Mouse (Mus musculus) liver, embryonic 13.5 days (tissue): ENCODE results near the gene Chmp5. TPM values are rescaled to one million over a fixed set of nuclear protein-coding genes. Genes with fewer than 3 reads are reported as not detected.

Experiments used
- ATAC-seq: fragments of 200-750 bp; cut with Nextera tagmentation; 2 replicates; pipeline ENCODE4 v1.8.0; 2017; ENCODE audit warnings: low read depth, mild to moderate bottlenecking, moderate number of reproducible peaks, moderate library complexity
- DNase-seq: peaks from one replicate; pipeline ENCODE4 v3.0.0; 2022
- H3K27ac ChIP-seq: fragments of 300-500 bp; sonication (generic); 2 replicates; pipeline ENCODE4 v1.5.1; 2015; ENCODE audit warnings: moderate library complexity, mild to moderate bottlenecking, inconsistent platforms
- H3K27me3 ChIP-seq: fragments of 300-500 bp; sonication (generic); 2 replicates; pipeline ENCODE4 v1.6.1; 2015; ENCODE audit warnings: mild to moderate bottlenecking, inconsistent platforms
- H3K36me3 ChIP-seq: fragments of 300-500 bp; sonication (generic); 2 replicates; pipeline ENCODE4 v1.6.1; 2015; ENCODE audit warnings: mild to moderate bottlenecking, inconsistent platforms
- H3K4me1 ChIP-seq: fragments of 300-500 bp; sonication (generic); replicated peaks from 2 replicates; pipeline ENCODE4 v1.6.1; 2015; ENCODE audit warnings: inconsistent platforms
- H3K4me2 ChIP-seq: fragments of 300-500 bp; sonication (generic); 2 replicates; pipeline ENCODE4 v1.6.1; 2015; ENCODE audit warnings: inconsistent platforms, mild to moderate bottlenecking, moderate library complexity
- H3K4me3 ChIP-seq: fragments of 300-500 bp; sonication (generic); replicated peaks from 2 replicates; pipeline ENCODE4 v1.5.1; 2015; ENCODE audit warnings: mild to moderate bottlenecking, inconsistent platforms
- H3K9ac ChIP-seq: fragments of 300-500 bp; sonication (generic); 2 replicates; pipeline ENCODE4 v1.6.1; 2015; ENCODE audit warnings: mild to moderate bottlenecking, inconsistent platforms
- H3K9me3 ChIP-seq: fragments of 300-500 bp; sonication (generic); replicated peaks from 2 replicates; pipeline ENCODE4 v1.6.1; 2016; ENCODE audit warnings: inconsistent platforms
- WGBS: fragments of 180-500 bp; shearing (Covaris S2); methylation state at CpG from one replicate; pipeline ENCODE4 v1.1.7; 2015; ENCODE audit not compliant: insufficient replicate concordance; 5-methylcytosine and 5-hydroxymethylcytosine counted together
- polyA plus RNA-seq: library from polyadenylated mRNA; unstranded; fragments of >200 nt; fragmentation: Nextera tagmentation; extraction: Ambion mirVana; gene quantifications from 2 replicates; pipeline ENCODE4 v1.2.1, GENCODE M21; 2015

The Chmp5 gene
- polyA plus RNA-seq, 1 experiment from 2014 or later, result 48.7 TPM

DNA sequence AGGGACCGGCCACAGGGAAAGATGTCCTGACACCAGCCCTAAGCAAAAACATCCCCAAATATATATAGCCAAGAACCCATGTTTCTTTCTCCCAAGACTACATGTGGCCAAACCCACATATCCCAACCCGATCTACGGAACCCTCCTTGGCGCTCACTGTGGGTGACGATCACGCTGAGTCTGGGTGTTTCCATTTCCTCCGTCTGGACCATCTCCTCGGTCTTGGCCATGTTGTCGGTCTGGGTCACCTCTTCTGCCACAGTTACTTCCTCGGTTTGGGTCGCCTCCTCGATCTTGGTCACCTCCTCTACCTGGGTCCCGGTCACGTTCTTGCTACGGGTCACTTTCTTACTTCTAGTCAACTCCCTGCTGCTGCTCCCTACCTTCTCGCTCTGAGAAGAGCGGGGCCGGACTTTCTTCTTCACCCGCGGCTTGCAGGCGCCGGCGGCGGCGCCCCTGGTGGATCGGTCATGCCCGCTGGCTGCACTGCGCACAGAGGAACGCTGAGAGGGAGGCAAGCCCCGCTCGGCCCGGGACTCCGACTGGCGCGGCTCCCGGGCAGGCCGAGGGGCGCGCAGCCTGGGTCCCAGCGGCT, 545 bp upstream of the Chmp5 start:
- Histone ChIP-seq H3K36me3 (peaks cover 53% of the 10 kb centered on the region), H3K4me3 (peak overlapping the region; percentile 97), H3K27ac (peak overlapping the region; percentile 94), H3K4me1 (peaks cover 51% of the 10 kb centered on the region), H3K27me3 (no peaks in the 10 kb centered on the region), H3K9ac (peak overlapping the region; percentile 96), H3K4me2 (peak overlapping the region; percentile 85), H3K9me3 (no peaks in the 10 kb centered on the region)
- ATAC-seq, result peak; percentile 28
- no peak for DNase-seq
- WGBS, result under 1% methylated on average over 40 of the region's 40 CpGs

GRCm38 (mm10) chr4:40953521-40953920, 5.3 kb downstream of the Chmp5 start:
- no peak overlapping the region for H3K4me3 ChIP-seq
- H3K4me2 ChIP-seq, result no peak overlapping the region
- no peaks in the 10 kb centered on the region for H3K9me3 ChIP-seq
- ATAC-seq, result 0 out of 2 replicates have a peak, but pooled peaks have one; percentile 46
- H3K27ac ChIP-seq, result no peak overlapping the region
- no peaks in the 10 kb centered on the region for H3K27me3 ChIP-seq
- 46% methylated on average over 1 of the region's 1 CpGs for WGBS
- peaks cover 69% of the 10 kb centered on the region for H3K36me3 ChIP-seq
- H3K9ac ChIP-seq, result no peak overlapping the region
- DNase-seq, result peak; percentile 32
- H3K4me1 ChIP-seq, result peaks cover 24% of the 10 kb centered on the region

- no peak overlapping the region for H3K27ac ChIP-seq
- ATAC-seq (peak; percentile 48; the same call in 1 of the 2 replicates), DNase-seq (no peak)
- H3K36me3 ChIP-seq, result peaks cover 82% of the 10 kb centered on the region
- H3K27me3 ChIP-seq, result no peaks in the 10 kb centered on the region
- no peaks in the 10 kb centered on the region for H3K9me3 ChIP-seq
- WGBS, result 33% methylated on average over 6 of the region's 6 CpGs
- no peak overlapping the region for H3K4me2 ChIP-seq
- peaks cover 9% of the 10 kb centered on the region; the same call in 1 of the 2 replicates for H3K4me1 ChIP-seq
- H3K9ac ChIP-seq, result no peak overlapping the region
- H3K4me3 ChIP-seq, result no peak overlapping the region
Measured at GRCm38 (mm10) chr4:40955942-40956341, 7.7 kb downstream of the Chmp5 start.

DNA sequence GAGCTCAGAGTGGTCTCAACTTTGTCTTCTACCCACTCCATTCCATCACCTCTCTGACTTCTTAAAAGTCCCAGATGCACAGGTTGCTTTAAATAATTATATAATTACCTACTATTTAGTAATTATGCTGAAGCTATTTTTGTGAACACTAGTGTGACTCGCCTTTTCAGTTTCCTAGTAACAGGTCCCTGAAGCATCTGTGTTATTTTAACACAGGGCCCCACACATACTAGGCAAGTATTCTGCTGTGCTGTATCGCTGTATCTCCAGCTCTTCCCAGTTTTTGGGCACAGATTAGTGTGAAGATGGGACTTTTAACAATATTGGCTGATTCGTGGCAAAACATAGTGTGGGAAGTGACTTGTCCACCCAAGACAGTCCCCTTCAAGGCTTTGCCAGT, 15.3 kb downstream of the Chmp5 start:
- H3K36me3 ChIP-seq, result peaks cover 73% of the 10 kb centered on the region
- no peak for ATAC-seq

DNA sequence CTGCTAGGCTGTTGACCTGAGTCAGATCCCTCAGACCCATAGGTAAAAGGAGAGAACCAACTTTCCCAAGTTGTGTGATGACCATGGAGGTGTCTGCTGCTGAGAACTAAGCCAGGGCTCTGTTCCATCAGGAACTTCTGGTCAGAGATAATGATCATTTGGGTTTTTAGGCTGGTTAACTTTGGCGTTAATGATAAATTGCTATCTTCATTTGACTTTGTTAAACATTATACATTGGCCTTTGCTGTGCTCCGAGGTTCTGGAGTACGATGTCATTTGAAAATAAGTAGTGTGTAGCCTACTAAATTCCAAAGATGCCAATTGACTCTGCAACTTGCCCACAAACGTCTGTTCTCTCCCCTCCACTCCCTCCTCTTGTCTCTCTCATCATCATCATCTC, 21.0 kb downstream of the Chmp5 start:
- ATAC-seq, result no peak
- no peak overlapping the region for H3K9ac ChIP-seq
- peak overlapping the region; percentile 85; the same call in 1 of the 2 replicates for H3K4me2 ChIP-seq
- no peak overlapping the region for H3K4me3 ChIP-seq
- WGBS, result 66% methylated on average over 4 of the region's 4 CpGs
- no peaks in the 10 kb centered on the region for H3K27me3 ChIP-seq
- no peaks in the 10 kb centered on the region for H3K9me3 ChIP-seq
- peak overlapping the region; percentile 91 for H3K27ac ChIP-seq
- peaks cover 35% of the 10 kb centered on the region for H3K36me3 ChIP-seq
- peaks cover 39% of the 10 kb centered on the region for H3K4me1 ChIP-seq
- no peak for DNase-seq

More for the DNA sequence above, 15.3 kb downstream of the Chmp5 start:
- Histone ChIP-seq H3K4me2 (no peak overlapping the region), H3K27ac (no peak overlapping the region), H3K9me3 (no peaks in the 10 kb centered on the region), H3K27me3 (no peaks in the 10 kb centered on the region), H3K4me3 (no peak overlapping the region), H3K4me1 (no peaks in the 10 kb centered on the region), H3K9ac (no peak overlapping the region)
- 81% methylated on average over 3 of the region's 3 CpGs for WGBS
- no peak for DNase-seq

GRCm38 (mm10) chr4:40969781-40970591, 21.8 kb downstream of the Chmp5 start:
- Histone ChIP-seq H3K9me3 (no peaks in the 10 kb centered on the region), H3K4me2 (peak overlapping the region; percentile 85), H3K27ac (peak overlapping the region; percentile 91), H3K27me3 (no peaks in the 10 kb centered on the region), H3K9ac (peak overlapping the region; percentile 91), H3K36me3 (peaks cover 33% of the 10 kb centered on the region), H3K4me1 (peaks cover 43% of the 10 kb centered on the region), H3K4me3 (peak overlapping the region; percentile 97)
- ATAC-seq, result no peak; the same call in 1 of the 2 replicates
- no peak for DNase-seq
- 15% methylated on average over 10 of the region's 13 CpGs for WGBS

- H3K4me2 ChIP-seq, result peak overlapping the region; percentile 85
- H3K27ac ChIP-seq, result peak overlapping the region; percentile 91
- under 1% methylated on average over 16 of the region's 16 CpGs for WGBS
- peak overlapping the region; percentile 97 for H3K4me3 ChIP-seq
- H3K9me3 ChIP-seq, result no peaks in the 10 kb centered on the region
- H3K36me3 ChIP-seq, result peaks cover 36% of the 10 kb centered on the region
- H3K4me1 ChIP-seq, result peaks cover 47% of the 10 kb centered on the region
- H3K27me3 ChIP-seq, result no peaks in the 10 kb centered on the region
- H3K9ac ChIP-seq, result peak overlapping the region; percentile 91
- no peak for DNase-seq
- peak; percentile 38 for ATAC-seq
Measured at GRCm38 (mm10) chr4:40970592-40970841, 22.3 kb downstream of the Chmp5 start.

DNA sequence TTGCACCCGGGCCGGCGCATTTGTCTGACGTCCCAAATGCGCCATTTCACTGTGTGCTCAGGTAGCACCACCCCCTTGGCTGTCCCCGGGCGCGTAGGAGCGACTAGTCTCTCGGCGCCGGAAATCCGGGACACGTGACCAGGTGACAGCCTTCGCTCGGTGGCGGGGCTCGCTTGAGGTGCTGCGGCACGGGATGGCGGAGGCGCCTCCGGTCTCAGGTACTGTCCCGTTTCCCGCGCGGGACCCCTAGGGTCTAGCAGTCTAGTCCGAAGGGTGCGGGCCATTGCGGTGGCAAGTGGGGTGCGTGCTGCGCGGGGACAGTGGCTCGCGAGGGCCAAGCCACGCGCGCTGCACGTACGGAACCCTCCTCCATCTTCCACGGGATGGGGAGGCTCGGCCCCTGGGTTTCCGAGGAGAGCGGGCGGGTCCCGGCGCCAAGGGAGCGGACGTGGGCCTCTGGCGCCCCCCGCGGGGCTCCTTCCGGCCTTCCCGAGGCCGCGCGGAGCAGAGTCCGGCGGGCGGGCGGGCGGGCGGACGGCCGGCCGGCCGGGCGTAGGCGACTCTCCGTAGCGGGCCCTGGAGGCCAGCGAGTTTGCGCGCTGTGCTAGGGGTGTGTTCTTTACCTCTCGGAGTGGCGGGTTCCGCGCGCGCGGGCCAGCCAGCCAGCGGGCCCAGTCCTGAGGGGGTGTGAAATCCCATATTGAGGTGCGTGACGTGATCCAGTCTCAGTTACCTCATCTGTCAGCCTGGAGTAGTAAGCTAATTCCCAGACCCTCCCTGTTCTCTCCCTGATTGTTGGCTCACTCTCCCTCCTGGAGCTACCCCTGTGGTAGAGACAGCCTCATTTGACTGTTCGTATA, 22.9 kb downstream of the Chmp5 start, which contains the start of gene Nfx1:
Nfx1 (plus strand) TSS at position 65 of the 860 bp plus-strand sequence.
- Histone ChIP-seq H3K4me1 (peaks cover 51% of the 10 kb centered on the region), H3K4me2 (peak within 1 kb of the TSS; percentile 85), H3K4me3 (peak within 1 kb of the TSS; percentile 97), H3K36me3 (peaks cover 36% of the 10 kb centered on the region), H3K9me3 (no peaks in the 10 kb centered on the region), H3K27me3 (no peaks in the 10 kb centered on the region), H3K27ac (peak within 1 kb of the TSS; percentile 91), H3K9ac (peak within 1 kb of the TSS; percentile 91)
- DNase-seq, result peak; percentile 92
- ATAC-seq, result peak; percentile 93
- under 1% methylated on average over 85 of the region's 85 CpGs for WGBS

DNA sequence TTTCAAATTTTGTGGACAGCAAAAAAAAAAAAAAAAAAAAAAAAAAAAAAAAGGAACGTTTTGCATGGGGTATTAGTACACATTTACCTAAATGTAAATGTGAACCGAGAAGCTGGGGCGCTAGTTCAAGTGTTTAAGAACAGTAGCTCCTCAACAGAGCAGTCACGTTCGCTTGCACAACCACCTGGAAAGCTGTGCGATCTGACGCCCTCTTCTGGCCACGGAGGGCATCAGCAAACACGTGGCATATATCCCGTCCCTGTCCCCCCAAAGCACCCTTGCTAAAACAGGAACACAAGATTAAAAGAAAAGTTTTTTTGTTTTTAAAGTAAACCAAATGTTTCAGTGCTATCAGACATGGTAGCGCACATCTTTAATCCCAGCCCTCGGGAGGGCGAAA, 23.5 kb downstream of the Chmp5 start:
- Histone ChIP-seq H3K9me3 (no peaks in the 10 kb centered on the region), H3K27ac (peak overlapping the region; percentile 91), H3K4me3 (peak overlapping the region; percentile 97), H3K4me2 (peak overlapping the region; percentile 85), H3K9ac (peak overlapping the region; percentile 91), H3K36me3 (peaks cover 37% of the 10 kb centered on the region), H3K4me1 (peaks cover 56% of the 10 kb centered on the region), H3K27me3 (no peaks in the 10 kb centered on the region)
- DNase-seq (peak; percentile 57), ATAC-seq (no peak)
- 17% methylated on average over 13 of the region's 13 CpGs for WGBS

DNA sequence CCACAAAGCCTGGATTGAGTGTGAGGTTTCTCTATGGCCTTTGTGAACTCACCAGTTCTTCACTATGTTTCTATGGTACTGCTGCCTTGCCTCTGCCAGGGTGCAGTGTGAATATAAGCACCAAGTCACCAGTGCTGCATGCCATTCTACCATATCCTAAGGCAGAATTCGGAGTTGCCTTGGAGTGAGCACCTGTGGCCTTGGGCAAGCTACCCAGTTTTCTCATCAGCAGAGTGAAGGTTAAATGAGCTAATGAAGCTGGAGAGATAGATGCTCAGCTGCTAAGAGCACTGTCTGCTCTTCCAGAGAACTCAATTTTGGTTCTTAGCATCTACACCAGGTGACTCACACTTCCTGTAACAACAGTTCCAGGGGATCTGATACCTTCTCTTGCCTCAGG, 25.8 kb downstream of the Chmp5 start:
- H3K9ac ChIP-seq, result peak overlapping the region; percentile 3; the same call in 1 of the 2 replicates
- H3K9me3 ChIP-seq, result no peaks in the 10 kb centered on the region
- H3K4me3 ChIP-seq, result no peak overlapping the region
- peaks cover 60% of the 10 kb centered on the region for H3K4me1 ChIP-seq
- DNase-seq (no peak), ATAC-seq (no peak)
- no peak overlapping the region for H3K4me2 ChIP-seq
- no peaks in the 10 kb centered on the region for H3K27me3 ChIP-seq
- 80% methylated on average over 1 of the region's 1 CpGs for WGBS
- H3K36me3 ChIP-seq, result peaks cover 54% of the 10 kb centered on the region
- H3K27ac ChIP-seq, result no peak overlapping the region

GRCm38 (mm10) chr4:40975678-40976077, 27.5 kb downstream of the Chmp5 start:
- ATAC-seq (no peak), DNase-seq (no peak)
- no peak overlapping the region for H3K4me2 ChIP-seq
- WGBS, result 79% methylated on average over 3 of the region's 3 CpGs
- H3K27me3 ChIP-seq, result no peaks in the 10 kb centered on the region
- H3K4me1 ChIP-seq, result peaks cover 48% of the 10 kb centered on the region
- H3K4me3 ChIP-seq, result no peak overlapping the region
- no peak overlapping the region for H3K27ac ChIP-seq
- peaks cover 69% of the 10 kb centered on the region for H3K36me3 ChIP-seq
- H3K9me3 ChIP-seq, result no peaks in the 10 kb centered on the region
- no peak overlapping the region for H3K9ac ChIP-seq
